Mouse (Mus musculus): Measurements from ENCODE around the gene Fam206a. TPM values are rescaled to one million over a fixed set of nuclear protein-coding genes. Genes with fewer than 3 reads are reported as not detected.

The Fam206a gene
- total RNA-seq, 2 experiments from 2014 or later, result 16.2 to 16.5 TPM

DNA sequence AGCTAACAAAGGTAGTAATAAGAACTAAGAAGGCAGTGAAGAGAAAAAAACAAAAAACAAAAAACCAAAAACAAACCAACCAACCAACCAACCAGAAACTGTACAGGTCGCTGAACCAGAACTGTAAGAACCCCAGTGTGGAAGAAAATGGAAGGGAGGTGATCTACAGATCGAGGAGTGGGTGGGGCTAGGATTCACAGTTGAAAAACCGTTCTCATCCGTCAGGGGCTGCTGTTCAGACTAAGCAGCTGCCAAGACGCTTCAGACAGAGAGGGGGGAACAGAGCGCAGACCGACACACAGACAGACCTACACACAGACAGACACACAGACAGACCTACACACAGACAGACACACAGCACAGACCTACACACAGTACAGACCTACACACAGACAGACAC lies 40.4 kb downstream of the Fam206a start:
- DNase-seq (ENCODE audit: low spot score in 2 of 2), result no peak

DNA sequence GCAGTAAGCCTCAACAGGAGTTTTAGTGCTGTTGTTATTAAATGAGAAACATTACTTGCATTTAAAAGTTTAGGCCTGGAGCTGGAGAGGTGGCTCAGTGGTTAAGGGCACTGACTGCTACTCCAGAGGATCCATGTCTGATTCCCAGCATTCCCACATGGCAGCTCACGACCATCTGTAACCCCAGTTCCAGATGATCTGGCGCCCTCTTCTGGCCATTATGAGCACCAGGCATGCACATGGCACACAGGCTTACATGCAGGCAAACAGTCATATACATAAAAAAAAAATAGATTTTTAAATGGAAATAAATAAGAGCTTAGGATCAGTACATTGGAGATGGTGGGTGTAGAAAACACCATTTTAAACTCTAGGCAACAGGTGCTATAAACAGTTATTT lies 41.8 kb downstream of the Fam206a start:
- no peak for DNase-seq (ENCODE audit: low spot score in 2 of 2)

DNA sequence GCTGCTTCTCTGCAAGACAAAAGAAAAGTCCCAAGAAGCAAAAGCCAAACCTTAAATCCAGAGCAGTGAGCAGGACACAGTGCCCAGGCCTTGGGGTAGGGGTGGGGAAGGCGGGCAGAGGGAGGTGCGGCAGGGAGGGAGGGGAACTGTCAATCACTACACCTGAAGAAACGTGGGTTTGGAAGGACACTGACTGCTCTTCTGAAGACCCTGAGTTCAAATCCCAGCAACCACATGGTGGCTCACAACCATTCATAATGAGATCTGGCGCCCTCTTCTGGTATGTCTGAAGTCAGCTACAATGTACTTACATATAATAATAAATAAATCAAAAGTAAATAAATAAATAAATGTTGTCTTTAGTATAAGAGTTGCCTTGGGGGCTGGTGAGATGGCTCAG lies 42.8 kb downstream of the Fam206a start:
- DNase-seq (ENCODE audit: low spot score in 2 of 2), result no peak

DNA sequence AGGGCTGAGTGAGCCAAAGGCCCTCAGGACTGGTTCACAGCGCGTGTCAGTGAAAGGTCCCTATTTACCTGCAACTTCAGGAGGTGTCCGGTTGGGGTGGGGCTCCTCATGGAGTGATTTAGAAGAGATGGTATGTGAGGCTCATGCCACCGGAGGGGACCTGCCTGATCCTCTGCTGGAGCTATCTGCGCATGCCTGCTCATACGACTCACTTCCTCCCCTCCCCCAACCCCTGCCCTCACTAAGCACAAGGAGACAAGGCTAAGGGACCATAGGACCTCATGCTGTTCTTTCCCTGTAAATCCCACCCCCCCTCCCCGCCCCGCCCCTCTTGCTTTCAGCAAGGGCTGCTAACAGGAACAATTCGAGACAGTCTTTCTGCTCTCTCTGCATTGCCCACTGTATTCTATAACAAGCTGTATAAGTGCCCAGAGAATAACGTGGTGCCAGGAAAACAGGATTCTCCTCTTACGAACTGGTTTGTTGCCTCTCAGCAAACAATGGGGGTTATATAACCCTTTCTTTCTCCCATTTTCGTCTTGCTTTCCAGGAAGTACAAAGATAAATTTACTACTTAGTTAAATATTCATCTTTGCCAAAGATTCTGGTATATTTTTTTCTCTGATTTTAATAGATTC lies 43.9 kb downstream of the Fam206a start:
- DNase-seq (ENCODE audit: low spot score in 2 of 2), result no peak

DNA sequence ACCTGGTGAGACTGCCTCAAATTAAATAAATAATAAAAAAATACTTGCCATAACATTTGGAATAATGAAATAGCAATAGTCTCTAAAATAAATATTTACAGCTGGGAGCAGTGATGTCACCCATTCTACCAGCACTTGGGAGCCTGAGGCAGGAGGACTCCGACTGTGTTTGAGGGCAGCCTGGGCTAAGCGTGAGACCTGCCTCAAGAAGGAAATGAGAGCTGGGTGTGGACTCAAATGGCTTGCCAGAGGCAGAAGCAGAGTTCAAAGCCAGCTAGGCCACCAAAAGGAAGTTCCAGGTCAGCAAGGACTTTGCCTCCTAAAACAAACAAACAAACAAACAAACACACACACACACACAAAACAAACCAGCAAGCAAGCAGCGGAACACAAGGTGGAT lies 45.3 kb downstream of the Fam206a start:
- no peak for DNase-seq (ENCODE audit: low spot score in 2 of 2)

DNA sequence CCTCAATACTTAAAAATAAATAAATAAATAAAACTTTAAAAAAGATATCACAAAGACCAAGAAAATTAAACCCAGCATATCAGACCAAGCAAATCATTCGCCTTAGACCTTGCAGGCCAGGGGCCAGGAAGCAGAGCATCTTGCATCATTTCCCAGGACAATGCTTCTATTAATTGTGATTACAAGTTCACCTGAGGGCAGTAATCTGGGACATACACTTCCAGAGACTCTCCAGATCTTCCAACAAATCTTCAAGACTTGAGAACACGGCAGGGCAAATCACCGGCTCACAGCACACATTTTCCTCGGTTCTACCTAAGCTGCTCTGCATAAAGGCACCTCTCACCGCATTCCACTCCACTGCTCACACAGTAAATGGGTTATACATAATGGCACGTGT lies 45.9 kb downstream of the Fam206a start:
- no peak for DNase-seq (ENCODE audit: low spot score in 2 of 2)

DNA sequence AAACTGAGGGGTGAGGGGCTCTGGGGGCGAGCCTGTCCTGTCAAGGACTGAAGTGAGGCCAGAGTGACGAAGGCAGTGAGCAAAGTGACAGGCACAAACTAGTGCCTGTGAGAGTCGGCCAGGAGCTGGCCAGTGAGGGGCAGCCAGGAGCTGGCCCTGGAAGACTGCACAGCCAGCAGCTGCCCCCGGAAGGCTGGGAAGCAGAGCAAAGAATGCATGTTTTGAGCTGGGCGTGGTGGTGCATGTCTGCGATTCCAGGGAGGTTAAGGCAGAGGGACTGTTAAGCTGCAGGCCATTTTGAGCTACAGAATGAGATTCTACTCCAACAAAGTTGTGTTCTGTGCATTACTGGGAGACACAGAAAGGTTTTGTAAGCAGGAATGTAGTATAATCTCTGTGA lies 48.6 kb downstream of the Fam206a start:
- DNase-seq (ENCODE audit: low spot score in 2 of 2), result no peak

DNA sequence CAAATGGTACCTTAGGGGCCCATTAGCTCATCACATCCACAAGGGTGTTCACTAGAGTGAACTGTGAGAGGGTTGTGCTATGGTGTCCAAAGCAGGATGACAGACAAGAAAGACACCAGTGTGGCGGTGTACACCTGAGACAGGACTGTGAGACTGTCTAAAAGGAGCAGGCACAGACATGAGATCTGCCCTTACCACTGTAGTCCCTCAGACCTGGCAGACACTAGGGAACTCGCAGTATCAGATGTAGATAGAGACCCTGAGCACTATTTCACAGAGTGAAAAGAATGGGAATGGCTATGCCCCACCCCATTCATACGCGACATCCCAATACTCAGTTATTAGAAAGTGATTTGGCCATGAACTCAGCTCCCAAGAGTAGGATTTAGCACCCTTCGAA lies 53.8 kb downstream of the Fam206a start:
- no peak for DNase-seq (ENCODE audit: low spot score in 2 of 2)

DNA sequence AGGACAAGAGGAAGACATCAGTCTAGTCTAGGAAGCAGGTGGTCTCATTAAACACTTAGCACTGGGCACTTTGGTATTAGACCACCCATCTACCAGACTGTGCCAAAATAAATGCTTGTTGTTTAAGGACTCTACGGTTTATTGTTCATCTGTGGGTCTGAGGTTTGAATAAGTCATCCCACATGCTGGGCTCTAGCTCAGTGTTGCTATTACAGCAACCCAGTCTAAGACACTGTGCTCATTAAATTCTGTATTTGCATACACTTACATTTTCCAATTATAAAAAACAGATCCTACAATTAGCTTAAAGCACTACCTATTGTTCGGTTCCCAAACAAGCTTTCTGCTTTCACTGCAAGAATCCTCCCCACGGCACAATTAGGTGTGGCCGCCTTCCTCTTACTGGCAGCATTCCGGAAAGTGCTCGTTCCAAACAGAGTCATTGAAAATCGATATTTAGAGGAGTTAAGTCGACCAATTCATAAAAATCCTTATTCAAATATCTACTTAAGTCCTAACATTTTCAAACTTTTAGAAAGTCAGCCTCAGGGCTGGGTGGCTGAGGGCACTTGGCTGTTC lies 54.3 kb downstream of the Fam206a start:
- DNase-seq (ENCODE audit: low spot score in 2 of 2), result no peak

DNA sequence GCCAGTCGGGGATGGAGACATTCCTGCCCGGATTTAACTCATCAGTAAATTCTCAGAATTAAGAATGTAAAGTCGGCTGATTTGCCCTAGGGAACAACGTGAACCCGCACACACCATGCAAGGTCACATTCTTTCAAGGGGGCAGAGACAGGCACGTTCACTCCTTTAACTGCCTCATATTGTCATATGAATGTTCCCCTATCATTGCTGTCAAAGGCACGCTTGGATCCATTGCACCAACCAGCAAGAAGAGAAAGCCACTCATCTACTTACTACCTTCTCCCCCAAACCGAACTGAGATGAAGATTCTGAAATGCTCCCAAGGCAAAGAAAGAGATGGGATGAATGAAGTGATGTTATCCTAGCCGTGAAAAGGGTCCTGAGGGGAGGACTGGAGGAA lies 56.6 kb downstream of the Fam206a start:
- DNase-seq (ENCODE audit: low spot score in 2 of 2), result no peak

Other genes starting within 250 kb of the Fam206a start
- gene Gm26657, start 62.3 kb upstream of the Fam206a start, total RNA-seq (2021), result not detected
- not detected for gene Actl7b, start 60.9 kb upstream of the Fam206a start, total RNA-seq (2021)
- not detected for gene Actl7a, start 58.9 kb upstream of the Fam206a start, total RNA-seq (2021)
- gene Elp1, start within 50 bp of the Fam206a start, total RNA-seq (2021), result 10 to 100 TPM; 55.5 to 57.1 TPM
- gene Ctnnal1, start 62.8 kb downstream of the Fam206a start, total RNA-seq (2021), result 10 to 100 TPM; 11.3 to 14.1 TPM
- 10 to 100 TPM; 33.7 to 35.4 TPM for gene Tmem245, start 145.1 kb downstream of the Fam206a start, total RNA-seq (2021)
- gene Frrs1l, start 188.0 kb downstream of the Fam206a start, total RNA-seq (2021), result 100 to 1,000 TPM; 216 to 233 TPM

Data from layer of hippocampus, adult 18-20 months (tissue).